Mouse (Mus musculus): ENCODE measurements around the gene Ube2a.

DNA sequence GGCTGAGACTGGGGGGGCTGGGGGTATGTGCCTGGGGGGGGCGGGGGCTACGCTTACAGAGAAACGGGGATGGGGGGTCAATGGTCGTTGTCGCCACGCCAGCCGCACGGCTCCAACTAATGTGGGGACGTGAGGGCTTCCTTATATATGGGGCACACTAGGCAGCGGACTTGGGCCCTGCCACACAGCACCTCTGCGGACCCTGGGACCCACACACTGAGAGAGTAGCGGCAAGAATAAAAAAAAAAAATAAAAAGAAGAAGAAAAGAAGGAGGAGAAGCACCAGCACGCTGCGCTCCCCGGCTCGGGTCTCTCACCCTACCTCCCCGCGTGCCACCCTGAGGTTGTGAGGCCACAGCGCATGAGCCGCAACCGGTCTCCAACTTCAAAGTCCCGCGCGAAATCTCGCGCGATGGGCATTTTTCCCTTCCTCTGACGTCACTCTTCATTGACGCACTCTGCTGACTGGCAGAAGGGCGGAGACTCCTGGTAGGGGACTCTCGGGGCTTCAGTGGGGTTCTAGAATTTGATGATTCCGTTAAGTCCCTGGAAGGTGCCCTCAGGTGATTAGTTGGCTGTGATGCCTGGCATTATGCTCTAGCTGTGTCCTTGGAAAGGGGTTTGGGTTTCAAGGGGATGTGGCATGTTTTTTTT is 29.5 kb downstream of the Ube2a start:
- TF ChIP-seq CTCF (conservative IDR thresholded peaks at IDR 0.05; ENCODE audit: low read length) (no peak), NANOG (IDR thresholded peaks at IDR 0.05; ENCODE audit: borderline replicate concordance, low read length) (no peak)
